Mouse (Mus musculus): Measurements from ENCODE around the gene Olfr800.

- no peak for TF ChIP-seq CTCF (IDR thresholded peaks at IDR 0.05; ENCODE audit: low read depth)
- no peak for TF ChIP-seq EP300 (IDR thresholded peaks at IDR 0.05; ENCODE audit: low read depth)
These were observed 36.7 kb downstream of the Olfr800 start, which contains the start of gene Olfr803 for GRCm38 (mm10) chr10:129694186-129694585.

All from liver, postnatal 0 days (tissue).